Mouse (Mus musculus) erythroblast, embryonic 14.5 days (primary cell): Measurements from ENCODE around the gene Scarb2. TPM values are rescaled to one million over a fixed set of nuclear protein-coding genes. Genes with fewer than 3 reads are reported as not detected.

ENCODE experiments used
- H3K27me3 ChIP-seq: 2 replicates; pipeline ENCODE4 v1.6.1; 2012; ENCODE audit warnings: inconsistent platforms; ENCODE audit not compliant: control insufficient read depth
- H3K36me3 ChIP-seq: 2 replicates; pipeline ENCODE4 v1.6.1; 2012; ENCODE audit warnings: mild to moderate bottlenecking, inconsistent platforms; ENCODE audit not compliant: control insufficient read depth
- H3K4me1 ChIP-seq: 2 replicates; pipeline ENCODE4 v1.6.1; 2012; ENCODE audit warnings: inconsistent platforms; ENCODE audit not compliant: control insufficient read depth
- H3K4me3 ChIP-seq: replicated peaks from 2 replicates; pipeline ENCODE3; 2012; ENCODE audit warnings: moderate library complexity, mild to moderate bottlenecking, inconsistent platforms
- H3K9me3 ChIP-seq: 2 replicates; pipeline ENCODE4 v1.6.1; 2012; ENCODE audit warnings: low read length, inconsistent platforms, mixed read lengths; ENCODE audit not compliant: control insufficient read depth
- GATA1 ChIP-seq: IDR thresholded peaks from 2 replicates; pipeline ENCODE4 v1.6.1; 2012; ENCODE audit warnings: low read length, inconsistent platforms, mixed read lengths
- TAL1 ChIP-seq: IDR thresholded peaks from 3 replicates; pipeline ENCODE4 v1.6.1; 2012; ENCODE audit warnings: low read length, inconsistent platforms, mixed read lengths
- polyA plus RNA-seq: library from polyadenylated mRNA; stranded (reverse); fragments of >175 nt; gene quantifications from 2 replicates; pipeline ENCODE4 v1.2.3, GENCODE M21; 2012

Scarb2 gene
- polyA plus RNA-seq, 1 experiment = 0.14 TPM

GRCm38 (mm10) chr5:92511256-92511655 lies 4.6 kb upstream of the Scarb2 start:
- H3K4me1 ChIP-seq = peaks cover 3% of the 10 kb centered on the region
- no peak overlapping the region for H3K4me3 ChIP-seq
- H3K27me3 ChIP-seq = peaks cover 2% of the 10 kb centered on the region; the same call in 1 of the 2 replicates
- peaks cover 4% of the 10 kb centered on the region; the same call in 1 of the 2 replicates for H3K9me3 ChIP-seq
- H3K36me3 ChIP-seq = no peaks in the 10 kb centered on the region
- no peak for TF ChIP-seq GATA1
- TF ChIP-seq TAL1 = no peak

- H3K36me3 ChIP-seq = no peaks in the 10 kb centered on the region
- H3K27me3 ChIP-seq = peaks cover 2% of the 10 kb centered on the region; the same call in 1 of the 2 replicates
- H3K4me3 ChIP-seq = no peak overlapping the region
- peaks cover 4% of the 10 kb centered on the region; the same call in 1 of the 2 replicates for H3K9me3 ChIP-seq
- H3K4me1 ChIP-seq = peaks cover 26% of the 10 kb centered on the region
- no peak for TF ChIP-seq GATA1
- no peak for TF ChIP-seq TAL1
Observed at GRCm38 (mm10) chr5:92508853-92509252, 2.2 kb upstream of the Scarb2 start.

GRCm38 (mm10) chr5:92506301-92506729 lies 318 bp downstream of the Scarb2 start:
- peaks cover 32% of the 10 kb centered on the region for H3K4me1 ChIP-seq

GRCm38 (mm10) chr5:92505402-92505865 lies 1.2 kb downstream of the Scarb2 start:
- TF ChIP-seq TAL1 = no peak
- TF ChIP-seq GATA1 = no peak
- Histone ChIP-seq H3K27me3 (peaks cover 2% of the 10 kb centered on the region; the same call in 1 of the 2 replicates), H3K4me3 (peak overlapping the region; percentile 85), H3K9me3 (no peaks in the 10 kb centered on the region), H3K36me3 (no peaks in the 10 kb centered on the region), H3K4me1 (peaks cover 32% of the 10 kb centered on the region)

More at GRCm38 (mm10) chr5:92506301-92506729, 318 bp downstream of the Scarb2 start:
- H3K27me3 ChIP-seq = peaks cover 2% of the 10 kb centered on the region; the same call in 1 of the 2 replicates
- TF ChIP-seq GATA1 (no peak), TAL1 (no peak)
- H3K4me3 ChIP-seq = peak overlapping the region; percentile 85
- H3K9me3 ChIP-seq = no peaks in the 10 kb centered on the region
- H3K36me3 ChIP-seq = no peaks in the 10 kb centered on the region

GRCm38 (mm10) chr5:92504676-92505400 lies 1.8 kb downstream of the Scarb2 start:
- peaks cover 32% of the 10 kb centered on the region for H3K4me1 ChIP-seq
- H3K9me3 ChIP-seq = no peaks in the 10 kb centered on the region
- H3K4me3 ChIP-seq = peak overlapping the region; percentile 85
- TF ChIP-seq TAL1 (no peak), GATA1 (no peak)
- H3K36me3 ChIP-seq = no peaks in the 10 kb centered on the region
- H3K27me3 ChIP-seq = peaks cover 2% of the 10 kb centered on the region; the same call in 1 of the 2 replicates

- Histone ChIP-seq H3K4me1 (peaks cover 32% of the 10 kb centered on the region), H3K9me3 (no peaks in the 10 kb centered on the region), H3K4me3 (peak overlapping the region; percentile 85), H3K36me3 (no peaks in the 10 kb centered on the region), H3K27me3 (peaks cover 2% of the 10 kb centered on the region; the same call in 1 of the 2 replicates)
- no peak for TF ChIP-seq GATA1
- TF ChIP-seq TAL1 = no peak
Observed at GRCm38 (mm10) chr5:92503856-92504618, 2.6 kb downstream of the Scarb2 start.

GRCm38 (mm10) chr5:92503356-92503847 lies 3.2 kb downstream of the Scarb2 start:
- Histone ChIP-seq H3K36me3 (no peaks in the 10 kb centered on the region), H3K4me3 (no peak overlapping the region), H3K4me1 (peaks cover 32% of the 10 kb centered on the region), H3K27me3 (peaks cover under 1% of the 10 kb centered on the region; the same call in 1 of the 2 replicates), H3K9me3 (no peaks in the 10 kb centered on the region)
- TF ChIP-seq GATA1 = no peak
- TF ChIP-seq TAL1 = no peak

GRCm38 (mm10) chr5:92499378-92499777 lies 7.3 kb downstream of the Scarb2 start:
- no peak overlapping the region for H3K4me3 ChIP-seq
- no peaks in the 10 kb centered on the region for H3K9me3 ChIP-seq
- peaks cover 10% of the 10 kb centered on the region for H3K4me1 ChIP-seq

More at GRCm38 (mm10) chr5:92499378-92499777, 7.3 kb downstream of the Scarb2 start:
- Histone ChIP-seq H3K27me3 (no peaks in the 10 kb centered on the region), H3K36me3 (no peaks in the 10 kb centered on the region)
- TF ChIP-seq GATA1 (no peak), TAL1 (no peak)
